Mouse (Mus musculus) left cerebral cortex, postnatal 25 days (tissue): Measurements from ENCODE around the gene Aldh4a1. TPM values are rescaled to one million over a fixed set of nuclear protein-coding genes. Genes with fewer than 3 reads are reported as not detected.
A peak's percentile ranks its signal among the peaks of the same experiment; 100 is the strongest.

Experiments
- DNase-seq, 2 experiments: peaks; one replicate each; pipeline ENCODE4 v3.0.0; 2022; ENCODE audit warnings: low spot score in 2 of 2, mixed read lengths in 1 of 2
- intact Hi-C: fragments of 180-260 bp; cut with DNase I; formaldehyde crosslinking; loops from one replicate; pipeline ENCODE4 v1.15.1; 2025
- total RNA-seq, 2 experiments: library from RNA; stranded (reverse); gene quantifications; 2 replicates each; pipeline ENCODE4 v1.2.3; 2021

Gene Aldh4a1
- 10 to 100 TPM; 15.9 to 17.3 TPM for total RNA-seq

DNA sequence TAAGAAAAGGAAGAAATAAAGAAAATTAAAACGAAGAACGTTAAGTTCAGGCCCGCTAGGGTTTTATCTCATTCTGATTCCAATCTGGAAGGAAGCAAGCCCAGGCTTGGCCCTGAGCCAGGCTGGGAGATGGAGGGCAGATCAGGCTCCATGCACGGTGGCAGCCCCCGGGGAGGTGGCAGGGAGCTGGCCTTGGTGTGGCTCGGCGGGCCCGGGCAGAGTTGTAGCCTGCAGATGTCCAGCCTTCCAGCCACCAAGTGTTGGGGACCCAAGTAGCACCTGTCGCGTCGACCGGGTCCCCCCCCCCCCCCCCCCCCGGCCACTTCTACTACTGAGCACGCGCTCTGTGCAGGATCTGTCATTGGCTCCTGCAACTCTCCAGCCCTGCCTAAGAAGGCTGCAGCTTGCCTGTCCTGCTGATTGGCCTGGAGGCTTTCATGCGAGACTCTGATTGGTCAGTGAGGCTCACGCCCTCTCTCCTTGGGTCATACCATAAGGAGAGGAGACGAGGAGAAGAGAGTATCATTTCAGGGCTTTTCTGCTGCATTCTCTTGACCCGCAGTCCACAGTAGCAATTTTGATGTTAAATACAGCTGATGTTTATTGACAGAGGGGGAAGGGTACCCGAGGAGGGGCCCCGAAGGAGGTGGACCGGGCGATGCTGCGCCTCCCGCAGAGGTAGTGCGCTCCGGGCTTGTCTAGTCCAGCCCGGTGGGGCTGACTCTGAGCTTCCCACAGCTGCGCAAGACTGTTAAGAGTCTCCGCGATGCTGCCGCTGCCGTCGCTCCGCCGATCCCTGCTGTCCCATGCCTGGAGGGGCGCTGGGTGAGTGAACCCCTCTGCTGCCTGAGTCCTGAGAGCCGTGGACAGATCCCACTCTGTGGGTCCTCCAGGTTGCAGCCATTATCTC is at the start of gene Aldh4a1:
Aldh4a1 (plus strand) TSS at position 494 of the 910 bp plus-strand sequence.
- intact Hi-C loops: no loop called here
- peak; percentile 92 to 98 for DNase-seq

DNA sequence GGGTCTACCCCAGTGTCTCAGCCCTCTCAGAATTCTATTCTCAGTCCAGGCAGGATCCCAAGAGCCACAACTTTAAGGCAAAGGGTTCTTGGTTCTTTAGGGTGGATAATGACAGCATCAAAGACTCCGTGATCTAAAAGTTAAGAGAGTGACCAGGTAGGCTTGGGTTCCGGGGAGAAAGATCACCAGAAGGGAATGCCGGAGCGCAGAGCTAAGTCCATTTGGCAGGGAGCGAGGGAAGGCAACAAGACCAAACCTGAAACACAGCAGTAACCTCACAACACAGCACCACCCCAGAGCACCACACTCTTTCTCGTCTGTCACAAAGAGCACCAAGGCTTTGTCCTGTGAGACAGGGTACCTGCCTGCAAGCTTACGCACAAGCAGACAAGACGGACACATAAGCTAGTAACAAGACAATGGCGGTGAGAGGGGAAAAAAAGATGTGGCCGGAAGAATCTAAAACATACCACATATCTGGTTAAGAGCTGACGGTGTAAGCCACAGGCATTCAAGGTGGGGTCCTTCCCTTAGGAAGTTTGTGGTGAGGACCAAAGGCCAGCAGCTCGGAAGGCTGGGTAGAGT is 49.6 kb upstream of the Aldh4a1 start:
- intact Hi-C loops: loop anchor here (5.0 kb wide), 1 partner anchor 81 kb away; no protein-coding TSS in a partner anchor
- DNase-seq: no peak

DNA sequence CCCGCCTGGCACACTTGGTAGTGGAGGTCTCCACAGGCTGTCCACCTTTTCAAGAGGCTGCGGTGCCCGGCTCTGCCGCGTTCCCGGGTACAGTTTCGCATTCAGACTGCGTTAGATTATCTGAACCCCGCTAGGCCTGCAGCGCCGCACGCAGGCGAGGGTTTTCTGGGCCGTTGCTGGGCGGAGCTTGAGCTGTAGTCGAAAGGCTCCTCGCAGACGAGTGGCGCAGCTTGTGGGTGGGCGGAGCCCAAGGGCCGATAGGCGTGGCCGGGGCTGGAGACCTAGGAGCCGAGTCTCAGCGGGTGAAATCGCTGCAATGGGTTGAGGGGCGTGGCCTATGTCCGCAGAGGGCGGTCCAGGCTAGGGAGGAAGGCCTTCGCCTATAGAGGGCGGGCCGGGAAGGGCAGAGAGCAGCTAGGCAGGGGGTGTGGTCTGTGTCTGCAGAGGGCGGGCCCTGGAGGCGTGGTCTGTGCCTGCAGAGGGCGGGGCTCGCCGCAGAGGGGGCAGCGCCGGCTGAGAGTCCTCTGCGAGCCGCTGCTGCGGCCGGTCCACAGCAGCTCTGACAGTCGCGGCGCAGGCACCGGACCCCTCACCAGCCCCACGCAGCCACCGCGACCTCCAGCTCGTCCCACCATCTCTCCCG is 48.4 kb upstream of the Aldh4a1 start:
- intact Hi-C loops: loop anchor here (2.0 to 5.0 kb wide), 3 partner anchors 35 to 103 kb away; no protein-coding TSS in a partner anchor
- peak; percentile 96 to 99 for DNase-seq

DNA sequence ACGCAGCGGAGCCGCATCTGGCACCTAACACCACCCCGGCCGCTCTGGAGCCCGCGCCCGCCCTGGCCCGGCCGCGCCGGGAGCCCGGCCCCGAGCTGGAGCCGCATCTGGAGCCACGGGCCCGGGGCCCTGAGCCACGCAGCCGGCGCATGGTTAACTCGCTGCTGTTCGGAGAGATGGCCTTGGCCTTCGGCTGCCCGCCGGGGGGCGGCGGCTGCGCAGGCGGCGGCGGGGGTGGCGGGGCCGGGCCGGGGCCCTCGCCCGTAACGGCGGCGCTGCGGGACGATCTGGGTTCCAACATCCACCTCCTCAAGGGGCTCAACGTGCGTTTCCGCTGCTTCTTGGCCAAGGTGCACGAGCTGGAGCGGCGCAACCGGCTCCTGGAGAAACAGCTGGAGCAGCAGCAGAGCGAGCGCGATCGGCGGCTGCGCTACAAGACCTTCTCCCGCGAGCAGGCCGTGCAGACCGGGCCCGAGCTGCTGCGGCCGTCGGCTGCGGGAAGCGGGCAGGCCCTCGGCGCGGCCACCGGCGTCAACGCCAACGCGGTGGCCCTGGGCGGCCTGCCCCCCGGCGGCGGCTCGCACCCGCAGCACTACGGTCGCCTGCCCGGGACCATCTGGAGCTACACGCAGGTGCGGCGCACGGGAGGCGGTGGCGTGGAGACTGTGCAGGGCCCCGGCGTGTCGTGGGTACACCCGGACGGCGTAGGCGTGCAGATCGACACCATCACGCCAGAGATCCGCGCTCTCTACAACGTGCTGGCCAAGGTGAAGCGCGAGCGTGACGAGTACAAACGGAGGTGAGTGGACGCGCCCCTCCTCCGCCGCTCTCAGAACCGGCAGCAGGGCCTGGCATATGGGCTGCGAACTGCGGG is 47.6 kb upstream of the Aldh4a1 start:
- intact Hi-C loops: loop anchor here (2.0 to 5.0 kb wide), 3 partner anchors 34 to 104 kb away; no protein-coding TSS in a partner anchor
- DNase-seq: peak; percentile 60 to 64

DNA sequence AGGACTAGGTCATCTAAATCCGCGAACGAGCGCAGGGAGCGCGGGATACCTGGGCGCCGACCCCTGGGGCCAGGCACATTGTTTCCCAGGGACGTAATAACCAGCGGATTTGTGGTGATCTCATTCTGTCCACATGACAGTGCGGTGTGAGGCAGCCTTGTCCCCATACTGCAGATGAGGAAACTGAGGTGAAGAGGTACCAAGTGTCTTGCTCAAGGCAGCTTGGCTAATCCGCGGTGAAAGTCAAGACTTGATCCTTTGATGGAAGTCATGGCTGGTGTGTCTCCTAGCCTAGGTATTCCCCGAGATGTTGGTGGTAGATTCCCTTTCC is 47.0 kb upstream of the Aldh4a1 start:
- intact Hi-C loops: loop anchor here (2.0 kb wide), 2 partner anchors 33 to 105 kb away; no protein-coding TSS in a partner anchor
- DNase-seq: no peak

DNA sequence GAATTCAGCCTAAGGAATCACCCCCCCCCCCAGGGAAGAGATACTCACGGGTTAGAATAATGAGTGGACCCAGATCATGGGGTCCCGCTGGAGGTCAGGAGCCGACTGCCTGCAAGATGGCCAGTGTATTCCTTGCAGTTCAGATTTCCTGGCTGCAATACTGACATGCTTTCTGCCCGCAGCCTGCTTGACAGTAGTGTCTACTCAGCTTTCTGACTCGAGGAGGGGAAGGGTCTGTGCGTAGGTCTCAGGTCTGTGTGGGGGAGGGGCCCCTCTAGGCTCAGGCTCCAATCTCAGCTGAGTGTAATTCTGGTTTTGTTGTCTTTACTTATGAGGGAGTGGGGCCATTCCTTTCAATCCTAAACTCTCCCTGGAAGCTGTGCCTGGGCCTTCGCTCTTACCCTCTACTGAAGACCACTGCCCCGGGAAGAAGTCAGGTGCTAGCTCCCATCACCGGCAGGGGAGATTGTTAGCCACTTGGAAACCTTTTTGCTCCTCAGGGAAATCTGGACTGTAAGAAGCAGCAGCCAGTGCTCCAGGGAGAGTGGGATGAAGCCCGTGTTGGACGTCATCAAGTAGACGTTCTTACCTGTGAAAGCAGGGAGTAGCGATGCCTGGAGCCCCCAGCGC is 46.3 kb upstream of the Aldh4a1 start:
- intact Hi-C loops: no loop called here
- DNase-seq: no peak

DNA sequence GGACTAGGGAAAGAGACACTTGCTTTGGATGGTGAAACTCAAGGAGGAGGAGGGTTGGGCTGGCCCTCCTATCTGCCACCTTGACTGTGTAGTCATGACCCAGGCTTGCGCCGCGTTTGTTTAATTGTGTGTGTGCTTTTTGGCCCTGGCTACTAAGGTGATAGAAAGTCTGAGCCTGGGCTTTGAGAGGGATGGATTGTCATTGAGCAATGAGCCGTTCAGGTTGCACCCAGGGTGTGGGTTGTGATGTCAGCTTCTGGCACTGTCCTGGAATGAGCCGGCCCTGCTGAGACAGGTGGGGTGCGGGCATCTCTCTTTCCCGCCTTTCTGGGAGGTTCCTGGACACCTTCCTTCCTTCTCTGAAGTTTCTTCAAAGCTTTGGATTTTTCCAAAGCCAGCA is 45.7 kb upstream of the Aldh4a1 start:
- intact Hi-C loops: no loop called here
- DNase-seq: no peak

DNA sequence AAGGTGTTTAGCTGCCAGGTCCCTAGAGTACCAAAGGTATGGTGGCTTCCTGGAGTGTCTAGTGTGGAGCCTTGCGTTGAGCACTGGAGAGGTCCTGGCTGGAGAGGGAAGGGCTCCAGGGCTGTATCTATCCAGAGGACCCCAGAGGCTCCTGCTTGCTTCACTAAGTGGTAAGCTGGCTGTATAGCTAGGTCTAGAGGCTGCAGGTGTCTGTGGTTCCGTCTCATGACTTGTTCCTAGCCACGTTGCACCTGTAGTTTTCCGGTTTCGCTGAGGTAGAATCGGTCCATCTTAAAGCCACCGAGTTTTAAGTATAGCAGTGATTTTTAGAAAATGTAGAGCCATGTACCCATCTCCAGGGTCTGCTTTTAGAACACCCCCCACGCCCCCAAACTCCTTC is 44.3 kb upstream of the Aldh4a1 start:
- intact Hi-C loops: loop anchor here (2.0 kb wide), 1 partner anchor 18 kb away; no protein-coding TSS in a partner anchor
- no peak for DNase-seq

DNA sequence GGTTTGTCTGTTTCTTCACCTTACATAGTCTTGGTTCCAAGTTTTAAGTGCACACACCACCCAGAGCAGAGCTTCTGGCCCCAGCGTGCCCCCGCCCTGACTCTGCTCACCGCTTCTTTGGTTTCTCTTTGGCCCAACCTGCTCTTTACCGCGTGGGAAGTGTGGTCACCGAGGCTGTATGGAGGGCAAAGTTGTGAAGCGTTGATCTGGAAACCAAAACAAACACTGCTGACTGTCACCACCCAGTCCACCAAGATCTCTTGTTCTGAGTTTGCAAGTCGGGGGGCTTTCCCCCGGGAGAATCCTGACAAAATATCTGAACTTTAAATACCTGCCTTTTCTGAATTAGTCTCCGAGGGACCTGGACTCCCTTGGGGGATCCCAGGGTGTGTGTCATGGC is 43.7 kb upstream of the Aldh4a1 start:
- no peak for DNase-seq
- intact Hi-C loops: loop anchor here (2.0 kb wide), 1 partner anchor 18 kb away; no protein-coding TSS in a partner anchor

DNA sequence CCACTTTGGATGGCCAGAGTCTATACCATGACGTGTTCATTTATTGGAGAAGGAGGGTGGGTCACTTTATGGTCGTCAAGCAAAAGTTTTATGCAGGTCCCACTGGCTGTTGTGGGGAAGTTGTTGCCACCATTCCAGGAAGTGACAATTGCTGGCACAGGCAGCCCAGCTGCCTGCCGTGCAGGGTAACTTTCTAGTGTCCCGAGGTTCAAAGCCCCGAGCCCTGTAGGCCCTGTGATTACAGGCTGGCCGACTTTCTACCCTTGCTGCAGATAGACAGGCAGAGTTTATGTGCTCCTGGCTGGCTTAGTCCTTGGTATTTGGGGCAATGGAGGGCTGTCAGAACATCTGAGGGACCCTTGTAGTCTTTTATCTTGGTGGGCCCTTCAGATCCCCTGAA is 43.2 kb upstream of the Aldh4a1 start:
- intact Hi-C loops: loop anchor here (2.0 kb wide), 1 partner anchor 17 kb away; no protein-coding TSS in a partner anchor
- DNase-seq: no peak

DNA sequence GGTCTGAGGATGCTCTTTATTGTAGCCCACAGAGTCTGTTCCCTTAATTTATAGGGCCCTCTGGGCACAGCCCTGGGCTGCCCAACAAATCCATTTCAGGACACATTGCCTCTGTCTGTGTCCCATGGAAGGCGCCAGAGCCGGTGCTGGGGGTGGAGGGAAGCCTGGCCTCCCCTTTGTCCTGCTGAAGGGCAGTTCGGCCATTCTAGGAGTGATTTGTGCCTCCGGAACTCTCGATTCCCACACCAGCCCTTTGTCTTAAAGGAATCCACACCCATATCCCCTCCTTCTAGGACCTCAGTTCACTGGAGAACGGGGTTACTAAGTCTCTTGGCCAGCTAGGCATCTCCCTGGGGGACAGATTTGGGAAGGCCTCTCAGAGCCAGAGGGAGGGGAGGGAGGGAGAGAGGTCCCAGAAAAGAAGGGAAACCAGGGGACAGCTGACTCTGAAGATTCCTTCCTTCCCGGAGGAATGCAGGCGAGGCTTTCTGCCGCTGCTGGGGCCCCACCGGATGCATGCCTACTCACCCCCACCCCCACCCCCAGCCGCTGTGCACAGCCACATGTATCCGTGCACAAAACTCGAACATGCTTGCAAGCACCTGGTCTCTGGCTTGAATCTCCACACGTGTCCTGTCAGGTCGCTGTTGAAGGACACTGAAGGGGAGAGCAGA is 41.9 kb upstream of the Aldh4a1 start:
- no peak for DNase-seq
- intact Hi-C loops: no loop called here

DNA sequence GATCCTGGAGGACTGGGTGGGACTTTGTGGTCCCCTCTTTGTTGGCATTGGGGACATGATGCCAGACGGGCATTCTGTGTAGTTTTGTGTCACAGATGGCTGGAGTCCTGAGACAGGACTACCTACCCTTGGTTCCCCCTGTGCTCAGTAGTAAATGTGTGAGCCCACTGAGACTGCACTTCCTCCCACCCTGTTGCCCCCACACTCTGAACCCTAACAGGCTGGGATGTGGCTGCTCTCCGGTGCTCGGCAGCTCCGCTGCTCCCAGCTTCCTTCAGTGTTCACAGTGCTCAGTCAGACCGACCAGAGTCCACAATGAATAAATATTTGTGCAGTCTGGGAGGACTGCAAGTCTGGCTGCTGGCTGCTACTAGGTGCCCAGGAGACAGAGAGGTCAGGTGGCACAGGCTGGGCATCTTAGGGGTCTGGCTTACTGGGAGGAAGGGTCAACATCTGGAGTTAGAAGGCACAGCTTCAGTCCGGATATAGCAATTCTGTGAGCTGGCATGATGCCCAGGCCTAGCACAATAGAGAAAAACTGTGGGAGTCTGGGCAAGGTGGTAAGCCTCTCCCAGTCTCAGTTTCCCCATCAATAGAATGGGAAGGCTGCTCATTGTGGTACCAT is 41.1 kb upstream of the Aldh4a1 start:
- DNase-seq: no peak
- intact Hi-C loops: no loop called here

DNA sequence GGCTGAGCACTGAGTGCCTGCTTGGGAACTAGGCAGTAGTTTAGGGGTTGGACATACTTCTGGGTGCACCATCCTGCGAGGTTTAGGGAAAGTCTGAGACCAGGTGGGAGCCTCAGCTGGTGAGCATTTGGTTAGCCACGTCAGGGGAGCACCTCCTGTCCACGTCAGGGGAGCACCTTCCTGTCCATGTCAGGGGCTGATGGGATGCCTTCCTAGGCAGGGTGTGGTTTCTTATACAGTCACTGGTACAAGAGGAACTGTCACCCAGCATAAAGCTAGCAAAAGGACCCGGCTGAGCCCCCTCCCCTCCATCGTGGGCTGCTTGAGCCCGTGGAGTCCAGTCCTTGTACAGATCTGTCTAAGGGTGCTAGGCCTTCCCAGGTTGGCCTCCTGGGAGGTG is 40.3 kb upstream of the Aldh4a1 start:
- no peak for DNase-seq
- intact Hi-C loops: no loop called here

DNA sequence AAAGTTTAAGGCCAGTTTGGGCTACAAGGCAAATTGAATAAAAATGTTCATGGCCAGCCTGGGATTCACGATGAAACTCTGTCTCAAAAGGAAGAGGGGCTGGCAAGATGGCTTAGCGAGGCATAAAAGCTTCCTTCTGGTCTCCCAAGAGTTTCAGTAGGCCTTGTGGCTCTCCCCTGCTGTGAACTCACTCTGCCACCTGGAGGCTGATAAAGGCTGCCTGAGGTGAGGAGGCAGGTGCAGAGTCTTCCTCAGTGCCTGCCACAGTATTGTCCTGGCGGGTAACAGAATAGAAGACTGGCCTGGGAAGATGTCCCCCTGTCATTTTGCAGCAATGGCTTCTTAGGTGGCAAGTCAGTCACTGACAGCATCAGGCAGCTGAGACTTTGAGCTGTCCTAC is 39.8 kb upstream of the Aldh4a1 start:
- intact Hi-C loops: no loop called here

DNA sequence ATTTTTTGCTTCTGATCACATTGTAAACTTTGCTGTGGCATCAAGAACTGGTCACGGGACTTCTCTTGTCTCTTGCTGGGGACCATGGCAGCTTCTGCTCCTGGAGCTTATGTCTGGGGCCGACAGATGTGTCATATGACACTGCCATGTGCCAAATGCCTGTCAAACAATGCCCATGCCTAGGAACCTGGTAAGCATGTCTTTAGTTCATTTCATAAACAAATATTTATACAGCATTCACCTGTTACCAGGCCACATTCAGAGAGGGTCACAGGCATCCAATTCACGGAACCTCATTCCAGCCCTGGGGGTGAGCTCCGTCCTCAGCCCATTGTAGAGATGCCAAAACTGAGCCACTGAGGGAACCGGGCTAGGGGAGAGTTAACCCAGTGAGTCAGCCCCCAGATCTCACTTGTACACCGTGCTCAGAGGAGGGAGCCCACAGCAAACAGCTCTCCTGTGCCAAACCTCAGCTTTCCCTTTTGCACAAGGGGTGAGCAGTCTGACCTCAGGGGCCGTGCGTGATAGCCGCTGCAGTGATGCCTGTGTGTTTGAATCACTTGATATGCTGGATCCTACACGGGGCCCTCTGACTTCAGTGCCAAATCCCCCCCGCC is 38.9 kb upstream of the Aldh4a1 start:
- DNase-seq: no peak
- intact Hi-C loops: no loop called here

More for the DNA sequence above, 39.8 kb upstream of the Aldh4a1 start:
- DNase-seq: no peak

DNA sequence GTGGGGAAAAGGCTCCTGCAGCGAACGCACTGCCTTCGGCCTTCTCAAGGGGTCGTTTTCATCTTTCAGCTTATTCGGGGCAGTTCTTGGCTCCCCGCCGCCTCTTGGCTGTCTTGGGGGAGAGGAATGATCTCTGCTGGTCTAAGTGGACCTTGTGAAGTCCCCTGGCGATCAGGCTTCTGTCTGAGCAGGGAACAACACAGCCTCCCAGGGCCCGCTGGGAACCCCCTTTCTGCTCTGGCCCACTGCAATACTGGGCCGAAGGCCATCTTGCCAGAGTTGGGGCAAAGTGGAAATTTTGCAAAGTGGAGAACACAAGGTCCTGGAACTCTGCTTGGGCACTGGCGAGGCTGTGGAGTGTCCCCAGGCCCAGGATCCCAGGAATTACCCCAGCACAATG is 38.0 kb upstream of the Aldh4a1 start:
- no peak for DNase-seq
- intact Hi-C loops: no loop called here

DNA sequence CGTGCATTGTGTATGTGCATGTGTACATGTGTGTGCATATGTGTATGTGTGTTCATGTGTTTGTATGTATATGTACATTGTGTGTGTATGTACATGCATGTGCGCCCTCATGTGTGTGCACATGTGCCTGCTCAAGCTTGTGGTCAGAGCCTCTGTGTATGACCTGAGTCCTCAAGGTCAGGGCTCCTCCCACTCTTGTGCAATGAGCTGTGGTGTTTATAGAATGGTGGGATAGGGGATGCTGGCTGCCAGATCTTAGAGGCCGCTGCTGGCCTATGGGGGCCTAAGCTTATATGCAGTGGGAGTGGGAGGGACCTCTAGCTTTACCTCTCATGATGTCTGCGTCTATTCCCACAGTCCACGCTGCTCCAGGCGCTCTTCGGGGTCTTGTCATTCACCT is 37.0 kb upstream of the Aldh4a1 start:
- DNase-seq: no peak
- intact Hi-C loops: no loop called here

DNA sequence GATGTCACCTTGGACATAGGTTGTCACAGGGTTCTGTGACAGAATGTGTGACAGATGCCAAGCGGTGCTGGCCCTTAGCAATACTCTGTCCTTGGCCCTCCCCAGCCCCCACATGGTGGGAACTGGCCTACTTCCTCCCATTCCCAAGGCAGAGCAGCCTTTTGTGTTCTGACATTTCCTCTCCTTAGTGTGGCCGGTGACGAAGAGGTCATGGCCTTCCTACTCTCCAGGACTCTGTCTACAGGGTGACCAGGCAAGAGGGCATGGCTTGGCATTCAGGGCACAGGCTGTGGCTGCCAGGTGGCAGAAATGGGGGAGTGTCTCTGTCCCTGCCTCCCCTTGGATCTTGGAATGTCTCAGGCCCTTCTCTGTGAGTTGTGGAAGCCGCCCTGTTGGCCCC is 35.3 kb upstream of the Aldh4a1 start:
- DNase-seq: no peak
- intact Hi-C loops: no loop called here
